Mouse (Mus musculus) liver, embryonic 14.5 days (tissue): Measurements from ENCODE around the gene Pofut1. TPM values are rescaled to one million over a fixed set of nuclear protein-coding genes. Genes with fewer than 3 reads are reported as not detected.

Experiments used
- ATAC-seq: fragments of 200-750 bp; cut with Nextera tagmentation; 2 replicates; pipeline ENCODE4 v1.8.0; 2017; ENCODE audit warnings: moderate number of reproducible peaks, mild to moderate bottlenecking, moderate library complexity; ENCODE audit not compliant: insufficient read depth
- DNase-seq, 3 experiments: peaks; one replicate each; pipeline ENCODE4 v3.0.0-alpha.2; 2012 to 2013; ENCODE audit warnings: low read depth in 3 of 3, low spot score in 3 of 3
- H3K27ac ChIP-seq: fragments of 300-500 bp; sonication (generic); 2 replicates; pipeline ENCODE4 v1.5.1; 2014; ENCODE audit warnings: moderate library complexity, mild to moderate bottlenecking, control low read depth, inconsistent platforms
- H3K27me3 ChIP-seq: fragments of 300-500 bp; sonication (generic); 2 replicates; pipeline ENCODE4 v1.6.1; 2014; ENCODE audit warnings: mild to moderate bottlenecking, low read length, moderate library complexity; ENCODE audit not compliant: control insufficient read depth, insufficient read depth
- H3K36me3 ChIP-seq: fragments of 300-500 bp; sonication (generic); replicated peaks from 2 replicates; pipeline ENCODE4 v1.6.1; 2014; ENCODE audit warnings: low read depth; ENCODE audit not compliant: control insufficient read depth, insufficient read depth
- H3K4me1 ChIP-seq, 2 experiments: fragments of 200-500 bp in 1 of 2; fragments of 300-500 bp in 1 of 2; sonication (generic) in 1 of 2; replicated peaks; 2 replicates each; pipeline ENCODE4 v1.6.1; 2012 to 2014; ENCODE audit warnings: antibody characterized with exemption in 1 of 2, inconsistent platforms in 1 of 2, low read length in 1 of 2; ENCODE audit not compliant: control insufficient read depth in 2 of 2, insufficient read depth in 2 of 2
- H3K4me2 ChIP-seq: fragments of 300-500 bp; sonication (generic); 2 replicates; pipeline ENCODE4 v1.6.1; 2014; ENCODE audit warnings: low read depth, mild to moderate bottlenecking, control low read depth, moderate library complexity
- H3K4me3 ChIP-seq, 2 experiments: fragments of 200-500 bp in 1 of 2; fragments of 300-500 bp in 1 of 2; sonication (generic) in 1 of 2; 2 replicates each; pipeline ENCODE4 v1.5.1; 2012 to 2014; ENCODE audit warnings: low read depth in 2 of 2, low read length in 2 of 2, mild to moderate bottlenecking in 2 of 2, control low read depth in 1 of 2, inconsistent platforms in 1 of 2, moderate library complexity in 1 of 2; ENCODE audit not compliant: insufficient read depth in 1 of 2
- H3K9ac ChIP-seq: fragments of 300-500 bp; sonication (generic); replicated peaks from 2 replicates; pipeline ENCODE4 v1.6.1; 2014; ENCODE audit warnings: mild to moderate bottlenecking, control low read depth, moderate library complexity
- H3K9me3 ChIP-seq: fragments of 300-500 bp; sonication (generic); 2 replicates; pipeline ENCODE4 v1.6.1; 2016; ENCODE audit warnings: low read length, mixed read lengths; ENCODE audit not compliant: control insufficient read depth
- CTCF ChIP-seq: IDR thresholded peaks from 2 replicates; pipeline ENCODE4 v1.5.1; 2016; ENCODE audit warnings: antibody characterized with exemption, low read depth, control low read depth
- EP300 ChIP-seq: IDR thresholded peaks from 2 replicates; pipeline ENCODE4 v1.6.1; 2016; ENCODE audit warnings: antibody characterized with exemption, low read depth
- WGBS: fragments of 180-500 bp; shearing (Covaris S2); extraction: QIAGEN DNeasy Blood & Tissue Kit; methylation state at CpG from one replicate; pipeline ENCODE4 v1.1.7; 2014; ENCODE audit not compliant: insufficient replicate concordance; 5-methylcytosine and 5-hydroxymethylcytosine counted together
- polyA plus RNA-seq, 2 experiments: library from polyadenylated mRNA; depleted of rRNA in 1 of 2; stranded (reverse) in 1 of 2; unstranded in 1 of 2; fragments of >200 nt; fragmentation: Nextera tagmentation in 1 of 2; extraction: Ambion mirVana in 1 of 2; gene quantifications; 2 replicates each; pipeline versions ENCODE4 v1.2.1 to v1.2.3; 2012 to 2014

Pofut1 gene
- polyA plus RNA-seq, 2 experiments, result 3.2 to 6.8 TPM

DNA sequence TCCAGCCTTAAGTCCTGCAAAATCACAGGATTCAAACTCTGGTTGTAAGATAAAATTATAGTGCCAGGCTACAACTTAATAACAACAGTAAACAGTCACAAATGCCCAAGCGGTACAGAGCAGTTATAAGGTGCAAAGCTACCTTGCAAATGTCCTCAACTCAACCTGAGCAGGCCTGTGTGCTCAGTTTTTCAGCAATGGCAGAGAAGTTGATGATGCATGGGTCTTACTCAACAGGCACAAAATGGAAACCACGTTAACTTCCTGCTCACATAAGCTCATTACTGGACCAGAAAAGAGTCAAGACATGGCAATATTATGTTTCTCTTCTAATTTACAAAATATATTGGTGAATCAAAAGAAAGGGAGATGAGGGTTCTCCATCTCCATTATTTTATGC lies 18.8 kb upstream of the Pofut1 start:
- Histone ChIP-seq H3K9me3 (no peaks in the 10 kb centered on the region), H3K9ac (peak overlapping the region; percentile 57), H3K4me3 (no peak overlapping the region), H3K27ac (peak overlapping the region; percentile 93), H3K27me3 (no peaks in the 10 kb centered on the region), H3K4me2 (peak overlapping the region; percentile 79), H3K4me1 (peaks cover 59 to 63% of the 10 kb centered on the region in 2 experiments), H3K36me3 (peaks cover 6% of the 10 kb centered on the region; the same call in 1 of the 2 replicates)
- DNase-seq (no peak), ATAC-seq (no peak)
- no peak for TF ChIP-seq CTCF
- no peak for TF ChIP-seq EP300
- 62% methylated on average over 2 of the region's 2 CpGs for WGBS

DNA sequence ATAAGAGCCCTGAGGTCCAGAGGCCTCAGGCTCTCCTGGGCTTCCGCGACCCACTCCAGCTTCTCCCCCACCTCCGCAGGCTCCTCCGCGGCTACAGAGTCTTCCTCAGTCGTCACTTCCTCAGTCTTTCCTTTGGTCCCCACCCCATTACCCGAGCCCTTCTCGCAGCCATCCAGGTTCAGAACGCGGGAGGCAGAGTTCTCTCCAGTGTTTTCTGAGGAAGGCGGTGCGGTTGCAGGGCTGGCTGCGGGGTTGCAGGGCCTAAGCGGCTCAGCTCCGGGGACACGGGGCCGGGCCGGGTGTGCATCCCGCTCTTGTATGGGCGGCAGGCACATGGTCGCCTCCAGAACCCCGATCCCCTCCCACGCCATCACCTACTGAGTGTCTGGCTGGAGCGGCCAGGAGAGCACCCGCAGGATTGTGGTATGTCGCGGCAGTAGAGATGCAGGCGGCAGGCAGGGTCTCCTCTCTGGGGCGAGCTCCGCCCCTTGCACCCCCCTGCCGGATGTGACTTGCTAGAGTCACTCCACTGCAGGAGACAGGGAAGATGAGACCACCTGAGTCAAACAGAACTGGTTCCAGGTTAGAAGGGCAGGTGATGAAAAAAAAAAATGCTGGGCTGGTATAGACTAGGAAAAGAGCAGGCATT lies 16.3 kb upstream of the Pofut1 start, which contains the start of gene Tspyl3:
TSS of gene Tspyl3 (minus strand) at position 496 of the 649 bp plus-strand sequence.
- TF ChIP-seq CTCF (no peak), EP300 (no peak)
- Histone ChIP-seq H3K4me1 (peaks cover 74 to 78% of the 10 kb centered on the region in 2 experiments), H3K36me3 (peaks cover 21% of the 10 kb centered on the region), H3K9me3 (no peaks in the 10 kb centered on the region), H3K27me3 (no peaks in the 10 kb centered on the region), H3K4me3 (peak within 1 kb of the TSS; percentile 39 to 60), H3K9ac (peak within 1 kb of the TSS; percentile 69), H3K4me2 (peak within 1 kb of the TSS; percentile 87), H3K27ac (peak within 1 kb of the TSS; percentile 82)
- WGBS, result under 1% methylated on average over 31 of the region's 31 CpGs
- DNase-seq (no peak), ATAC-seq (no peak)

- ATAC-seq, result no peak
These were observed 15.8 kb upstream of the Pofut1 start for GRCm38 (mm10) chr2:153225595-153225953.

GRCm38 (mm10) chr2:153227959-153228358 lies 13.4 kb upstream of the Pofut1 start:
- no peak overlapping the region for H3K9ac ChIP-seq
- H3K9me3 ChIP-seq, result no peaks in the 10 kb centered on the region
- WGBS, result 14% methylated on average over 4 of the region's 4 CpGs
- H3K4me3 ChIP-seq, result no peak overlapping the region
- peaks cover 48 to 53% of the 10 kb centered on the region in 2 experiments for H3K4me1 ChIP-seq
- peak; percentile 70 to 77 (median 75) for DNase-seq
- H3K27ac ChIP-seq, result peak overlapping the region; percentile 84
- H3K36me3 ChIP-seq, result peaks cover 50% of the 10 kb centered on the region
- no peaks in the 10 kb centered on the region for H3K27me3 ChIP-seq
- TF ChIP-seq CTCF (no peak), EP300 (peak; percentile 93)
- peak; percentile 89 for ATAC-seq
- H3K4me2 ChIP-seq, result peak overlapping the region; percentile 56

More at GRCm38 (mm10) chr2:153225595-153225953, 15.8 kb upstream of the Pofut1 start:
- H3K4me2 ChIP-seq, result peak overlapping the region; percentile 87
- no peaks in the 10 kb centered on the region for H3K9me3 ChIP-seq
- DNase-seq, result no peak
- TF ChIP-seq CTCF (no peak), EP300 (peak; percentile 60)
- H3K4me3 ChIP-seq, result peak overlapping the region; percentile 39 to 60
- peaks cover 26% of the 10 kb centered on the region for H3K36me3 ChIP-seq
- peaks cover 69 to 73% of the 10 kb centered on the region in 2 experiments for H3K4me1 ChIP-seq
- 2% methylated on average over 3 of the region's 3 CpGs for WGBS
- no peaks in the 10 kb centered on the region for H3K27me3 ChIP-seq
- H3K27ac ChIP-seq, result peak overlapping the region; percentile 82
- H3K9ac ChIP-seq, result peak overlapping the region; percentile 69

DNA sequence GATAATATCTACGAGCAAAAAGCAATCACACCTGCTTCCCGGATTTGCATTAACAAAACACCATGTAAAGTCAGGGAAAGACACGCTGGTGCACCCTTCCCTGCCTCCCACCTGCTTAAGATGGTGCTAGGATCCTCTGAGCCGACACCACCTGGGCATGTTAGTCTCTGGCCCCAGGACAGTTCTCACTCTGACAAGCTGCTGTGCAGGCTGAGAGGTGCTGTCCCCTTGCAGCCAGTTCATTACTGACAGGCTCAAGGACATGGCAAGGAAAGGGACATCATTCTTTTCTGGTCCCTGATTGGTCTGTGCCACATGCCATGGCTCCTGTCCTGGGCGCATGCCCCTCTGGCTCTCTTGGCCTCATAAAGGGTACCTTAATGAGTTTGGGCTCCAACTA lies 12.8 kb upstream of the Pofut1 start:
- H3K36me3 ChIP-seq, result peaks cover 56% of the 10 kb centered on the region
- H3K4me1 ChIP-seq, result peaks cover 48 to 50% of the 10 kb centered on the region in 2 experiments

More for the DNA sequence above, 12.8 kb upstream of the Pofut1 start:
- Histone ChIP-seq H3K9ac (peak overlapping the region; percentile 49), H3K27ac (peak overlapping the region; percentile 84), H3K4me2 (peak overlapping the region; percentile 56), H3K9me3 (no peaks in the 10 kb centered on the region), H3K27me3 (no peaks in the 10 kb centered on the region), H3K4me3 (no peak overlapping the region)
- no peak for DNase-seq
- no peak for TF ChIP-seq EP300
- no peak for TF ChIP-seq CTCF
- ATAC-seq, result no peak
- WGBS, result 74% methylated on average over 5 of the region's 5 CpGs
